In genomic region chr9:104315499-104315898, GRCm38 (mm10) we compare ENCODE assay signal across 10 mouse cellular contexts. TPM values are rescaled to one million over a fixed set of nuclear protein-coding genes. Genes with fewer than 3 reads are reported as not detected.
DNase-seq lines count a peak whose midpoint lies in the region; ATAC-seq lines count a peak whose summit lies in the region.
"Had no signal": no experiment of that assay in that cellular context is flagged by ENCODE, and none has a peak within 500 bp of the region (broad histone marks: within the 10 kb centered on the region; RNA-seq: fewer than 3 reads in every experiment).

No protein-coding gene starts in this region.

- H3K4me2 ChIP-seq in kidney, embryonic 14.5 days (replicated peaks; ENCODE audit: low read depth, low read length): no peak overlapping the region
- no peak overlapping the region for H3K4me2 ChIP-seq in limb, embryonic 11.5 days (ENCODE audit: low read depth, severe bottlenecking)
- H3K4me2 ChIP-seq in neural tube, embryonic 11.5 days (ENCODE audit: low read depth): no peak overlapping the region

- 15% methylated on average over 10 of the region's 10 CpGs for WGBS in embryonic facial prominence, embryonic 10.5 days
- 11% methylated on average over 10 of the region's 10 CpGs for WGBS in kidney, embryonic 14.5 days
- WGBS in limb, embryonic 11.5 days: 14% methylated on average over 10 of the region's 10 CpGs
- WGBS in neural tube, embryonic 11.5 days: 17% methylated on average over 10 of the region's 10 CpGs

- no peak overlapping the region for H3K9ac ChIP-seq in kidney, embryonic 14.5 days (ENCODE audit: low read depth, low read length)
- no peak overlapping the region for H3K9ac ChIP-seq in limb, embryonic 11.5 days (ENCODE audit: low read length)
- no peak overlapping the region for H3K9ac ChIP-seq in neural tube, embryonic 11.5 days (ENCODE audit: low read length)

- H3K4me1 ChIP-seq in embryonic facial prominence, embryonic 10.5 days: no peaks in the 10 kb centered on the region
- no peaks in the 10 kb centered on the region for H3K4me1 ChIP-seq in kidney, embryonic 14.5 days (ENCODE audit: control insufficient read depth, insufficient read depth, low read length)
- no peaks in the 10 kb centered on the region for H3K4me1 ChIP-seq in limb, embryonic 11.5 days (ENCODE audit: control insufficient read depth, insufficient read depth, low read length)
- H3K4me1 ChIP-seq in neural tube, embryonic 11.5 days (ENCODE audit: control insufficient read depth, insufficient read depth, low read length): no peaks in the 10 kb centered on the region

- no peaks in the 10 kb centered on the region for H3K27me3 ChIP-seq in embryonic facial prominence, embryonic 10.5 days (replicated peaks; ENCODE audit: low read depth, poor library complexity, severe bottlenecking)
- H3K27me3 ChIP-seq in kidney, embryonic 14.5 days (ENCODE audit: control insufficient read depth, insufficient read depth, low read length): no peaks in the 10 kb centered on the region
- no peaks in the 10 kb centered on the region for H3K27me3 ChIP-seq in limb, embryonic 11.5 days (ENCODE audit: control insufficient read depth, insufficient read depth, low read length)
- no peaks in the 10 kb centered on the region for H3K27me3 ChIP-seq in neural tube, embryonic 11.5 days (ENCODE audit: control insufficient read depth, insufficient read depth, low read length)

- no peak overlapping the region for H3K4me3 ChIP-seq in embryonic facial prominence, embryonic 10.5 days
- no peak overlapping the region for H3K4me3 ChIP-seq in kidney, embryonic 14.5 days (ENCODE audit: low read length)
- no peak overlapping the region for H3K4me3 ChIP-seq in limb, embryonic 11.5 days (ENCODE audit: low read depth, low read length)
- H3K4me3 ChIP-seq in neural tube, embryonic 11.5 days (ENCODE audit: low read depth, low read length): no peak overlapping the region
- H3K4me3 ChIP-seq: erythroblast, embryonic 14.5 days; myocyte had no signal

- peak; percentile 12 for DNase-seq in ovary, postnatal 36 days (ENCODE audit: low spot score)
- DNase-seq in ovary, adult 18-20 months (ENCODE audit: low spot score): no peak
- DNase-seq in adrenal gland, adult 2 months: peak; percentile 6
- DNase-seq in embryonic facial prominence, embryonic 10.5 days (ENCODE audit: low spot score): peak; percentile 60
- DNase-seq in limb, embryonic 11.5 days (ENCODE audit: low spot score): peak; percentile 55
- peak; percentile 60 for DNase-seq in neural tube, embryonic 11.5 days (ENCODE audit: low spot score)
- DNase-seq in T-cell, adult 2 months (ENCODE audit: low spot score): no peak

- ATAC-seq in kidney, embryonic 14.5 days (ENCODE audit: low FRiP score, low TSS enrichment): peak; percentile 85
- ATAC-seq in limb, embryonic 11.5 days (ENCODE audit: insufficient number of reproducible peaks, low FRiP score, low TSS enrichment, low read depth): no peak
- ATAC-seq in neural tube, embryonic 11.5 days (ENCODE audit: insufficient read depth, low FRiP score, low TSS enrichment): peak; percentile 48; the same call in 1 of the 2 replicates

- H3K9me3 ChIP-seq in embryonic facial prominence, embryonic 10.5 days: no peaks in the 10 kb centered on the region
- no peaks in the 10 kb centered on the region for H3K9me3 ChIP-seq in kidney, embryonic 14.5 days (ENCODE audit: control insufficient read depth, low read length)
- H3K9me3 ChIP-seq in limb, embryonic 11.5 days (ENCODE audit: control insufficient read depth, low read length): no peaks in the 10 kb centered on the region
- no peaks in the 10 kb centered on the region for H3K9me3 ChIP-seq in neural tube, embryonic 11.5 days (ENCODE audit: control insufficient read depth, low read length)

- H3K27ac ChIP-seq in embryonic facial prominence, embryonic 10.5 days (replicated peaks): no peak overlapping the region
- H3K27ac ChIP-seq in kidney, embryonic 14.5 days (ENCODE audit: low read depth, low read length): no peak overlapping the region
- no peak overlapping the region for H3K27ac ChIP-seq in limb, embryonic 11.5 days (replicated peaks; ENCODE audit: low read depth, low read length)
- no peak overlapping the region for H3K27ac ChIP-seq in neural tube, embryonic 11.5 days (ENCODE audit: low read depth, low read length)

- H3K36me3 ChIP-seq in embryonic facial prominence, embryonic 10.5 days (replicated peaks): no peaks in the 10 kb centered on the region
- no peaks in the 10 kb centered on the region for H3K36me3 ChIP-seq in kidney, embryonic 14.5 days (ENCODE audit: control insufficient read depth, insufficient read depth, low read length)
- H3K36me3 ChIP-seq in limb, embryonic 11.5 days (ENCODE audit: control insufficient read depth, insufficient read depth, low read length): no peaks in the 10 kb centered on the region
- no peaks in the 10 kb centered on the region for H3K36me3 ChIP-seq in neural tube, embryonic 11.5 days (ENCODE audit: control insufficient read depth, insufficient read depth, low read length)

RNA-seq across cellular contexts. Expression of gene Acpp, which starts 22.0 kb away (rescaled TPM):
- total RNA-seq in adrenal gland, adult 2 months (2021): 10 to 100 TPM in 1 of 2 experiments, under 1 TPM in 1; 0.55 to 18.2 TPM
- polyA plus RNA-seq in adrenal gland, adult 2 months (2012; rRNA removed): 9.6 and 16.8 TPM in 2 replicates
- 0.53 and 0.97 TPM in 2 replicates for polyA plus RNA-seq in embryonic facial prominence, embryonic 10.5 days (2016; fragmentation: Nextera tagmentation; extraction: Ambion mirVana)
- 1.1 and 2.0 TPM in 2 replicates for polyA plus RNA-seq in kidney, embryonic 14.5 days (2014; fragmentation: Nextera tagmentation; extraction: Ambion mirVana)
- 1.7 and 1.9 TPM in 2 replicates for polyA plus RNA-seq in limb, embryonic 11.5 days (2014; fragmentation: Nextera tagmentation; extraction: Ambion mirVana)
- 0.20 and 0.45 TPM in 2 replicates for polyA plus RNA-seq in neural tube, embryonic 11.5 days (2014; fragmentation: Nextera tagmentation; extraction: Ambion mirVana)
- polyA plus RNA-seq: erythroblast, embryonic 14.5 days had no signal

RNA-seq across cellular contexts. Expression of gene Dnajc13, which starts 52.8 kb away (rescaled TPM):
- total RNA-seq in adrenal gland, adult 2 months (2021): 10 to 100 TPM; 39.2 to 44.2 TPM
- 28.5 and 29.1 TPM in 2 replicates for polyA plus RNA-seq in adrenal gland, adult 2 months (2012; rRNA removed)
- polyA plus RNA-seq in embryonic facial prominence, embryonic 10.5 days (2016; fragmentation: Nextera tagmentation; extraction: Ambion mirVana): 19.1 and 19.3 TPM in 2 replicates
- polyA plus RNA-seq in kidney, embryonic 14.5 days (2014; fragmentation: Nextera tagmentation; extraction: Ambion mirVana): 31.0 and 31.9 TPM in 2 replicates
- polyA plus RNA-seq in limb, embryonic 11.5 days (2014; fragmentation: Nextera tagmentation; extraction: Ambion mirVana): 27.3 and 27.7 TPM in 2 replicates
- 23.3 and 26.8 TPM in 2 replicates for polyA plus RNA-seq in neural tube, embryonic 11.5 days (2014; fragmentation: Nextera tagmentation; extraction: Ambion mirVana)

Comparison
In these comparisons a context has a peak if more than half of its experiments do, and no peak if none do; other contexts are left out.
1. DNase-seq: peak in ovary, postnatal 36 days (single experiment), adrenal gland, adult 2 months (single experiment), embryonic facial prominence, embryonic 10.5 days (single experiment), limb, embryonic 11.5 days (single experiment) and neural tube, embryonic 11.5 days (single experiment); none in ovary, adult 18-20 months (single experiment) and T-cell, adult 2 months (single experiment).